Mouse (Mus musculus) brain, adult 2 months (tissue): ENCODE data around the gene Fgfr2.
A peak's percentile ranks its signal among the peaks of the same experiment; 100 is the strongest.

ENCODE experiments used
- DNase-seq: peaks from one replicate; pipeline ENCODE4 v3.0.0; 2011; ENCODE audit warnings: low read depth, low spot score

Gene Fgfr2

DNA sequence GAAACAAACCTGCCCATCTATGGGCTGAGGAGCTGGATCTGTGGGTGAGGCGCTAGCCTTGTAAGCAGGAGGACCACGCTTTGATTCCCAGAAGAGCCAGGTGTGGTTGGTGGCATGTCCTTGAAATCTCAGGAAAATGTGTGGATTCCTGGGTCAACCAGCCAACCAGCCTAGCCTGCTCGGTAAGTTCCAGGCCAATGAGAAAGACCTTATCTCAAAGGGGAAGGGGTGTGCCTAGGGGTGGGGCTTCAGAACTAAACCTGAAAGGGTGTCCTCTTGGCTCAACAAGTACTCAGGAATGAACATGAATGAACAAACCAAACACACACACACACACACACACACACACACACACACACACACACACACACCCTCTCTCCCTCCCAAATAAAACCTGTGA is 81.4 kb downstream of the Fgfr2 start:
- no peak for DNase-seq

DNA sequence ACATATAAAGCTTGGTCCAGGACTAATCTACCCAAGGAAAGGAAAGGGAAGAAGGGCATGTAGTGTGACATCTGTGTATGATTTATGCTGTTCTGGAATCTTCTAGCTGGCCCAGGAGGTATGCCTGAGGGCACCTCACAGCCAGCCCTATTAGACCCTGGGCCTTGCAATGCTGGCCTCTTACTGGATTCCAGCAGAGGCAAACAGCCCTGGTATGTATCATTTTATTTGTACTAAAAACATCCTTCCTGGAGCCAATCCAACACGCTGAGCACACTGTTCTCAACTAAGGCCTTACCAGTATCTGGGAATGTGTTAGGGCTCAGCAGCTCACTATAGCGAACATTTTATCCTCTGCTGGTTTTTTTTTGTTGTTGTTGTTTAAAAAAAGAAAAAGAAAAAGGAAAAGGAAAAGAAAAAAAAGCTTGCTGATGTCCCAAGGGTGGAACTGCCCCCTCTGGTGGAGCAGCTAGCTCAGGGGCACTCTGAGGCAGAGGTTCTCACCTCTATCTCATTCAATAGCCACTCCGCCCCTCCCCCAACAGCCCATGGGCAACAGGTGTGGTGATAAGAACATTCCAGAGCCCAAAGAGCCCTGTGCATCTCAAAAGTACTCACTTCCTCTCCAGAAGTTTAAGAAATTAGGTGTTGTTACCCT is 82.3 kb downstream of the Fgfr2 start:
- DNase-seq = no peak

DNA sequence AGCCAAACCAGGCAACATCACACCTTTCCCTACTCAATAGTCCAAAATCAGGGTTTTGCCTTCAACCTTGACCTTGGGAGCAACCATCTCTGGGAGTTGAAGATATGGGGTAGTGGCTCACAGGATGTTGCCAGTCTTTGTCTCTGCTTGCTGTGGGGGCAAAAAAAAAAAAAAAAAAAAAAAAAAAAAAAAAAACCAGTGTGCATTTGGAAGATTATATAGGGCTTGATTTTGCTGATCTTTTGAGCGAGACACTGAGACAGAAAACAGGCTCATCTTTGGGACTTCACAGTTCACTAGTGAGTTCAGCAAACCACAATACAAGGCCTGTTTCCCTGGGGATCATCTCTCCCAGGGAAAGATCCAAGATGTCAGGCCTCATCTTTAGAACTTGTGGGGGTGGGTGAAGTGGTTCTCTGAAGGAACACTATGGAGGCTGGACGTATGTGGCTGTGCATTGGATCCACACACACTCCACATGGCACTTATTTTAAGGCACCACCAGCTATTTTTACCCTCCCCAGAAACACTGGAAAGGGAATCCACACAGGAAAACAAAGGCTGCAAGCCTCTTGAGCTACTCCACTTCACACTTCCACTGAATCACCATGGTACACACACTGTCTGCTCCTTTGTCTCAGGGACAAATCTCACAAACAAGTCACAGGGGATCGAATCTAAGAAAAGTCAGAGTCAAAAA is 83.4 kb downstream of the Fgfr2 start:
- DNase-seq = peak; percentile 79

DNA sequence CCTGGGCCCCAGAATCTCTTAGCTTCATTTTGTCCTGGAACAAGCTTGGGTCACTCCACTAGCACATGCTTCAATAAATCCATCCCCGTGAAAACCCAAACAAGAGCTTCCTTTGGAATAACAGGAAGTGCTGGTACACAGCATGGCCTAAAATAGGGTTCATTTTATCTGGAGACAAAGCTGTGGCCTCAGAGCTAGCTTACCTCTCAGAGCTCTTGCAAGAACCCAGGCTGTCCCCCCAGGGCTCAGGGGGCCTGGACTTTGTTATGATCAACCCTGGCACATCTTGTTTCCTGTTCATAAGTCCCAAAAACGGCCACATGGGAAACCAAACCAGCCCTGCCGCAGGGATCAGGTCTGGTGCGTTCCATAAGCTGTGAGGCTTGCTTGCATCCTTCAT is 85.5 kb downstream of the Fgfr2 start:
- no peak for DNase-seq

DNA sequence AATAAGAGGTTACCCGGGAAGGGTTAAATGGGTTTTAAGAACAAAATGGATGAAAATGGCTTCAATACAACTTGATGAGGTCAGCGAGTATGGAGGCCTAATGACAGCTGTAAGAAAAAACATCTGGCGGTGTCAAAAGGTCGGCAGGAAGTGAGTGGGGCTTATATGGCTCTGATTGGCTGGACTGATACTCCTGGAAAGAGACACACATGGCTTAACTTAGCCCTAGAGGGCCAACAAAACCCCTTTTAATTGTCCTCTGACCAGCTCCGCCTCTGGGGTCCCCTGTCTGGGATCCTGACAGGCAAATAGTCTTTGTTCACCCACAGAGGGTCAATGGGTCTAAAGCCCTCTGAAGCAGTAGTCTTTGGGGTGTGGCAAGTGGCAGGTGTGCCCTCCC is 85.9 kb downstream of the Fgfr2 start:
- no peak for DNase-seq

DNA sequence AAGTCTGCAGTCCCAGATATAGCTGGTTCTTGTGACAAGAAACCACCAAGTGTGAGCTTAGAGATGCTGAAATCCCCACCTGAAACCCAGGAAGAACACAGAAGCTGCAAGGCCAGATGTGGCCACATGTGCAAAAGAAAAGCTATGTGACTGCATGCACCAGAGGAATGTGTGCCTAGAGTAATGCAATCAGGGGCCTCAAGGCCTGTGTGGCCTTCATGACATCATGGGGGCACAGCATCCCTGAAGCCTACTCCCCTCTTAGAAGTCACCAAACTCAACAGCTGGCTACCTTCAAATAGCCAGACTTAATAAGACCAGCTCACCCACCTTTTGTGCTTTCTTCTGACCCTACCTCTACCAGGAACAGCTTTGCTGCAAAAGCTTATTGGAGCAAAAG is 87.2 kb downstream of the Fgfr2 start:
- DNase-seq = no peak

DNA sequence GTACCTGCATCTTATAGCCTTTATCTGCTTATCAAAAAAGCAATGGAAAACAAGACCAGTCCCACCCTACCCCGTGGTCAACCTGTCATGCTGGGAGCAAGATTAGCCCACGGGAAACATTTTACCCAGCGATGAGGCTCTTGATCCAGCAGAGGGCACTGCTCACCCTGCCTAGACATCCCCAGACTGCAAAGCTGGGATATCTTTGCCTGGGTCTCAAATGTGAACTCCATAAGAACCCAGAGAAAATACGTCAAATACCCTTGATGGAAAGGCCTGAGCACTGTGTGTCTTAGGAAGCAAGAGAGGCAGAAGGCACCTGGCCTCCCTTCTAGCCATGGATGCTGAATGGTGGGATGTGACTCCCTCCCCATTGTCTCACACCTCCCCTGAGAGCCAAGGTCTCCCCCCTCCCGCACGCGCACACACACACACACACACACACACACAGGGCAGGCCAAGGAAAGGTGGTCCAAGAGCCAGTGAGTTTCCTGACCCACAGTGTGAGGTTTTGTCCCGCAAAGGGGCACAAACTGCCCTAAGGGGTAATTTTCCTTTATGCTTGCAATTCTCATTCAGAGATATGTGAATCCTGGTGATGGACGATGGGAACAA is 90.5 kb downstream of the Fgfr2 start:
- DNase-seq = peak; percentile 86

DNA sequence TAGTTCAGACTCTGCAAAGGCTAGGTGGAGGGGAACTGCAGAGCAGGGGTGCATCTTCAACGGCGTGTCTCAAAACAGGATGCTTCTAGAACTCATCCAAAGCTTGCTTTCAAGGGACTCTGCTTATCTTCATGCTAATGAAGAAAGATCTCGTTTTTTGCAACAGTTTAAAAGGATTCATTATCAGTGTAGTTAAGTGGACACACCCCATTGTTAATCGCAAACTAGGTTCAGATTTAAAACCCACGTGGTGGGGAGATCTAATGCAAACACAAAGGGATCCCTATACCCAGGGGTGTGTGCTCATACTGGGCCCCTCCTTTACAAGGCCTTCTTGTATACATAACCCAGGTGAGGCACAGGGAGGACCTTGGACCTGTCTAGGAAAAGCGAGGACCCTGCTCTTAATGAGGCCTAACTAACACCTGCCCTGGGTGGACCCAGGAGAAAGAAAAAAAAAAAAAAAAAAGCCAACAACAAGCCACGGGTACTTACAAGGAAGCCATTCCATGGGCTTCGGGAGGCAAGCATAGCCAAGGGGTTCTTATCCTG is 93.6 kb downstream of the Fgfr2 start:
- no peak for DNase-seq

DNA sequence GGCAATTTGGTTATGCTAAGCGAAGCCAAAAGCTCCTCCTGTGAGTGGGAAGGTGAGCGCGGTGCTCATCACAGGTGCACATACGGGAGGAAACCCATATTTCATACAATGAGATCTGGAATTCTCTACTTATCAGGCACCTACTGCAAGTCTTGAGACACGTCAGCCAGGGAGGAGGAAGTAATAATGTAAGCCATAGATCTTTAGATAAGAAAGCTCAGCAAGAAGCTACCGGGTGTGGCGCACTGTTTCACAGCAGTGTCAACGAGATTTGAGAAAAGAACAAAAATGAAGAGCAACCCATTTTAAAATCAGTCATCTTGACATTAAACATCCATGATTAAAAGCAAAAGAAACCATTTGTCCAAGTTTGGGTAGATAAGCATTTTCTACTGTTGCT is 94.1 kb downstream of the Fgfr2 start:
- DNase-seq = no peak

DNA sequence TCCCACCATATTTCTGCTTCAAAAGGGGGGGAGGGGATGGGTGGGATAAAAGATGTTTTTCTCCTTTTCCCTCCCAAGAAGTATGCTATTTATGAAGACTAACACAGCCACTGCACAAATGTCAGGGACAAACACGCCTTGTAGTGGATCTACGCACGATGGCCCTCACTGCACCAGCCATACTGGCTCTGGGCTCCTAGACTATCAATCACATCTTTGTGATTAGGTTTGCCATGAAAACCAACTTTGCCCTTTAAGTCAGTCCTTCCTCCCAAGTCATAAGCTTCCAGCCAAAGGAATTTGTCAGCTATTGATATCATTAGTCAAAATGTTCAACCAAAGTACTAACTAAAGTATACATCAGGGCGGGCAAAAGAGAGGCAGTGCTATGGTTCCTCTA is 95.2 kb downstream of the Fgfr2 start:
- no peak for DNase-seq

DNA sequence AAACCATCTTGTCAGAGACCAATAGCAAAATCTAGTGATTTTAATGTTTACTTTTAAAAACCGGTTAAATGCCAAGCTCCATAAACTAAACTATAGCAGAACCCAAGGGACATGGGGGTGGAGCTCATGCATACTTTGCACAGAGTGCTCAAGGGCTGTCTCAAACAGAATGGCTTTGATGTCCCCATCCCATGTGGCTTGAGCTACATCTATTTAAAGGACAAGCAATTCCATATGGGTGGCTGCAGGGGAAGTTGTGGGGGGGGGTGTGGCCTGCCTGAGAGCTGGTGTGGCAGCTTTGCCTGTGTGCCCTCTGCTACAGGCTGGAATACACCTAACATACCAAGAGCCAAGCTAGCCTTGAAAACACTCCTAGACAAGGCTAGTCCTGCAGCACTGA is 98.5 kb downstream of the Fgfr2 start:
- DNase-seq = no peak

DNA sequence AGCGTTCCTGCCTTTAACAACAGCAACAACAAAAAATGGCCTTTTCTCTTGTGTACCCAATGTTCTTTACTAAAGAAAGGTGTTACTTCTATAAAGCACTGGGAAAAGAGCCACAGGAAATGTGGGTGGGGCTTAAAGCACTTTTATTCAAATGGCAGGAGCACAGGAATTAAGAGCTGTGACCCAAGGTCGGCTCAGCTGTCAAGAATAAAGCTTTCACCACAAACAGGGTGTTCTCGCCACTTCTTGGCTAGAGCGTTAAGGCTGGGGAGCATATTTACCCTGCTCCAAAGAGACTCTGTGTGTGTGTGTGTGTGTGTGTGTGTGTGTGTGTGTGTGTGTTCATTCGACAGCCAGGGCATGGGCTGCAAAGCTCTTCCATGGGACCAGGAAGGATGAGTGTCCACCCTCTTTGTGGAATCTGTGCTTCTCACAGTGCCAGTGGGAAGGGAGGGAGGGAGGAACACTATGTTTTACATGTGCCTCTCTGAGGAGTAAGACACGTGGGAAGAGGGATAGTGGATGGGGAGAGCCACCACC is 103.6 kb downstream of the Fgfr2 start:
- no peak for DNase-seq

DNA sequence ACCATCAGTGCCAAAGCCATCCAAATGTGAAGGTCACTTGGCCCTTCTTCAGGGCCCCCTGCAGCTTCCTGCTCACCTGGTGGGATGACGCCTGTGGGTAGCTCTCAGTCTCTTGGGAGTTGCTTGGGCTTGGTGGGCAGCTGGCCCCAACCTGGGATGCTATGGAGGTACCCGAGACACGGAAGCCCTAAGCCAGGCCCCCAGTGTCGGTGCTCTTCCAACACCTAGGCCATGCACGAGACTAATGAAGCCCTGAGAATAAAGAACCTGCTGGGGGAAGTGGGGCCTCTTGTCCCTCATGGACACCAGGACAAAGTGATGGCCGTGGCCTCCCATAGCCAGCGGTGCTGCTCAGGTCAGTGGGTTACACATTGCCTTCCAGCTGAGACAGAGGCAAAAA is 104.2 kb downstream of the Fgfr2 start:
- no peak for DNase-seq

DNA sequence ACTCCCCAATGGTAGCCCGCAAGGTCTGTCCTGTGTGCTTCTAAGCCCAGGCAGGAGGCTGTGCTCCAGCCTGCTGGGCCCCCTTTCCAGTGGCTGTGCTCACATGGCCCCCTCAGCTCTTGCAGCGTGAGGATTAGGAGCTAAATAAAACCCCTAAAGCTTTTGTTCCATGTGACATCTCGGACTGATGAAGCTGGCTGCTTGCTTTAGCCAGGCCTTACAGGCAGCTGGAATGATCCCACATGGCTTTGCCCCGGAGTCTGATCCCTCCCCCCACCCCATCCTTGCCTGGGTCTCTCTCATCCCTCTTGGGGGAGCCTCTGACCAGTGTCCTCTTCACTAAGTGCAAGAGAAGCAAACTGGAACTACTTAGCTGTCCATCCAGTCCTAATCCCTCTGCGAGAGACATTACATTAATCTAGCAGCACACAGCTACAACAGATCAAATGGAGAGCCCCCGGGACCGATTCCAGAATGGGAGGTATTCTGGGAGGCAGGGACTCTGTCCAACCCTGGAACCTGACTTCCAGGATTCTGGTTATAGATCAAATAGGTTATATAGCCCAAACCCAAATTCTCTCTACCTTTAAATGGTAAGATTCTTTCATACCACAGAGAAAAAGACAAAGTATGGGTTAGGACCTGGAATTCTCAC is 107.6 kb downstream of the Fgfr2 start:
- no peak for DNase-seq

DNA sequence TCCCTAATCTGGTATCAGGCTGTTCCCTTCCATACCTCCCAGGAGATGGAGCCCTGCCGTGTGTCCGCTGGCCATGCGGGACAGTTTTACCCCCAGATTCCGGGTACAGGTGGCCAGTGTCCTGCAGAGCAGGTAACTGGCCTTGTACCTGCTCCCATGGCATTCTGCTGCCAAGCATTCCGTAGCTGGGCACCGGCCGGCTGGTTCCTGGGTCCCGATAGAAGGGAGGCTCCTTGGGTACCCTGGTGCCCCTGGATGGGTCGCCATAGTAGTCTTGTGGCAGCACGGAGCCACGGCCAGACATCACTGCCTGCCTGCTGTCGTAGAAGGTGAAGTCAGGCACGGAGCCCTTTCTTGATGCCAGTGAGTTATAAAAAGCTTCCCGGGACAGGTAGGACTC is 108.5 kb downstream of the Fgfr2 start:
- DNase-seq = no peak

DNA sequence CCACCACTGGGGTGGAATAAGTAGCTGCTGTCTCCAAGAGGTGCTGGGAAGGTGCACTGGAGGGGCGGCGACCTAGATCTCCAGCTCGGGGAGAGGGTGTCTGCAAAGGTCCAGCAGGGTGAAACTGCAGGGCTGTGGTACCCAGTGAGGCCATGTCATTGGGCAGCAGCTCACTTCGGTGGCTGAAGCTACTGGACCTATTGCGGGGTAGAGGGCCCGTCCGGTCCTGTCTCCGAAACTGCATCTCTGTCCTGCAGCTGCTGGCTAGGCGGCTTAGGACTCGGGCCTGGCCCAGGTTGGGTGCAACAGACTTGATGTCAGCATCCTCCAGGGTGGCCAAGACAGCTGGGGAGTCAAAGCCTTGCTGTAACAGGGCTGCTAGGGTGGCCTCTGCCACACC is 109.2 kb downstream of the Fgfr2 start:
- no peak for DNase-seq

DNA sequence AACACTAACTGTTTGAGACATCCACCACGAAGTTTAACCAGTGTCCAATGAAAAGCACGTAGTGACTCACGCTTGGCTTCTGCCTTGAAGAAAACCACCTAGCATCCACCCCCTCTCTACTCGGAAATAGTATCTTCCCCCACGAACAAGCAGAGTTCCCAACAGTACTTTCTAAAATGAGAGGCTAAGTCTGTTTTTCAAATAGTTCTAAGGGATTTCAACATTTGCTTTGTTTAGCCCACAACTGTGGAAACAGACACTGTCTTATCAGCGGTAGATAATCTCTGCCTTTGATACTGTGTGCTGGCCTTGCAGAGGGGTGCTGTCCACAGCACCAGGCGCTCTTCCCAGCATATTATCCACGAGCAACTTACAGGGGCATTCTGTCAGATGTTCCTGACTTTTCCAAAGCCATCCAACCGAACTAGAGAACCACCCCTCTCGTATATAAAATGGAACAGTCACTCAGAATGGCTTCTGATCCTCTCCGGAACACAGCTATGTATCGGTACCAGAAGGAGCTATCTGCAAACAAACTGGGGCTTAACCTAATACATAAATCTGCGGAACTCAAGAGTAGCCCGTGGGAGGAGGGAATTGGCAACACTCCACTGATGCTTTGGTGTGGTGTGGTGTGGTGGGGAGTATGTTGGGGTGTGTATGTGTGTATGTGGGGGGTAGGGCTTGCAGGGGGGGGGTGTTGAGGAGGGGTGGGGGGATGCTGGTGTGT is 110.3 kb downstream of the Fgfr2 start:
- peak; percentile 91 for DNase-seq

DNA sequence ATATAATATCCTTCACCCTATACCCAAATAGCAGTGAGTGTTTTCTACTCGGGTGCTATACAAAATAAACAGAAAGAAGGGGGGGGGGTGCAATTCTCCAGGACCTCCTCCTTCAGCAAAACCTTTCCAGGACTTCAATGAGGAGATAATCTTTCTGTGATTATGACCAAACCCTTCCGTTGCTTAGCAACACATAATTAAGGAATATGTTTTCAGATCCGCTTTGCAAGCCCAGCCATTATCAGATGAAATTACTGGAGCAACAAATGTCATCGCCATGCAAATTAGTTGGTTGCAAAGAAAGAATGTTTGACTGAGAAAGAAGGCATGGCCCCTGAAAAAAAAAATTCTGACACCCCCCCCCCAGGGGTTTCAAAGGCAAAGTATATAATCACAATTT is 111.5 kb downstream of the Fgfr2 start:
- DNase-seq = peak; percentile 44

DNA sequence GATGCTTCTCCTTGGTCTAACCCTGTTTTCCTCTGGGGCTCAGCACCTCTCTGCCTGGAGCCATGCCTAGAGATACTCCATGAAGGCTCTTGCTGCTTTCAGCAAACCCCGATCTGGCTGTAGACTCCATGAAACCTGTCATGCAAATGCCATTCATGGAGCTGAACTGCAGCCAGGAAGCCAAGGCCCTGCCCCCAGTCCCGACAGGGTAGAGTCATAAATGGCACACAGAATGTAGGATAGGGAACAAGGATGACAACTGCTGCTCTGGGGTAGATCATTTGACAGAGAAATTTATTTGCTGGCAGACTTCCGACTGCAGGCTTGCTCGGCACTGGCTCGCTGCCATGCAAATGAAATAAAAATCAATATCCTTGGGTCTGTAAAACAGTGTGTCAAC is 112.0 kb downstream of the Fgfr2 start:
- DNase-seq = peak; percentile 82

DNA sequence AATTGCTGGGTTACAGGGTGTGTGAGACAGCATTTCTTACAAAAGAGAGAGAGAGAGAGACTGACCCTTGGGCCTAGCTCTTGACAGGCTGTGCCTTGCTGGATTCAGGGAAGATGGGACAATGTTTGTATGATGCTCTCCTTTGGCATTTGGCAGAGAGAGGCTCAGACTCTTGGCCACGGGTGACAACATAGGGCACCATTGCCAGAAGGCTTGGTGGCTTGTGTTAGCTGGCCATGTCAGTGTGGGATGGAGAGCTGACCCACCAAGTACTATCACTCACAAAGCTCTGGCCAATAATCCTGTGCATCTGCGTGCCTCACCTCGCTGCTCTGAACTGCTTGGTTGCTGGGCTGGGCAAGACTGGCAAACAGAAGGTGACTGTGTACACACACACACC is 112.7 kb downstream of the Fgfr2 start:
- peak; percentile 63 for DNase-seq

DNA sequence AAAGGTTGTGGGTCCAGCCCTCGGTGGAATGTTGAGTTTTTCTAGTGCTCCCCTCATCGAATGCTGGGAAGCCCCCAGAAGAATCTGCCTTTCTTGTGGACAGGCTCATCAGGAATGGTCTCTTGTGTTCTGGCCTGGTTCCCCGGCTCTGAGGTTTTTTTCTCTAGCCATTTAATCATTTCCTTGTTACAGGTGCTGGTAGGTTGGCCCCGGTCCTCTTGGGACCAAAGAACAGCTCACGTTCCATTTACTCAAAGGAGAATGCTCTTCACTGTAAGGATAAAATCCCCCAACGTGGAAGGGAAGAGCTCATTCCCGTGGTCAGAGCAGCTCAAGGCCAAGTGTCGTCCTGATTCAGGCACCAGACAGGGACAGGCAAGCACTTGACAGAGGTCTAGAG is 113.5 kb downstream of the Fgfr2 start:
- no peak for DNase-seq
